Mouse (Mus musculus) left cerebral cortex, postnatal 10 days (tissue): ENCODE results near the gene Gtf2ird2. TPM values are rescaled to one million over a fixed set of nuclear protein-coding genes. Genes with fewer than 3 reads are reported as not detected.

ENCODE experiments used
- DNase-seq, 2 experiments: peaks; one replicate each; pipeline ENCODE4 v3.0.0; 2021 to 2022; ENCODE audit warnings: low spot score in 2 of 2, mixed read lengths in 1 of 2; ENCODE audit errors: extremely low spot score in 1 of 2
- intact Hi-C: fragments of 180-260 bp; cut with DNase I; formaldehyde crosslinking; loops from one replicate; pipeline ENCODE4 v1.15.1; 2025
- total RNA-seq, 2 experiments: library from RNA; stranded (reverse); gene quantifications; 2 replicates each; pipeline ENCODE4 v1.2.3; 2021

The Gtf2ird2 gene
- total RNA-seq, 2 experiments from 2014 or later: 14.1 to 16.5 TPM

- no peak for DNase-seq
- intact Hi-C loops: no loop called here
Measured at GRCm38 (mm10) chr5:134178536-134178935, 5.3 kb upstream of the Gtf2ird2 start.

GRCm38 (mm10) chr5:134179871-134180270 lies 3.9 kb upstream of the Gtf2ird2 start:
- intact Hi-C loops: loop anchor here (2.0 kb wide), 2 partner anchors 161 to 307 kb away; no protein-coding TSS in a partner anchor
- DNase-seq: peak; percentile 77 to 84

GRCm38 (mm10) chr5:134182172-134182571 lies 1.6 kb upstream of the Gtf2ird2 start:
- intact Hi-C loops: no loop called here

GRCm38 (mm10) chr5:134182735-134183134 lies 1.1 kb upstream of the Gtf2ird2 start:
- intact Hi-C loops: no loop called here
- no peak for DNase-seq

More at GRCm38 (mm10) chr5:134182172-134182571, 1.6 kb upstream of the Gtf2ird2 start:
- DNase-seq: no peak

- DNase-seq: no peak
- intact Hi-C loops: no loop called here
Measured at GRCm38 (mm10) chr5:134183162-134183561, 657 bp upstream of the Gtf2ird2 start.

GRCm38 (mm10) chr5:134186059-134186458 lies 2.2 kb downstream of the Gtf2ird2 start:
- intact Hi-C loops: loop anchor here (5.0 kb wide), 1 partner anchor 46 kb away; no protein-coding TSS in a partner anchor
- no peak for DNase-seq

GRCm38 (mm10) chr5:134186961-134187731 lies 3.3 kb downstream of the Gtf2ird2 start:
- peak in 1 of 2 experiments; percentile 55 for DNase-seq
- intact Hi-C loops: loop anchor here (5.0 kb wide), 1 partner anchor 45 kb away; no protein-coding TSS in a partner anchor

- intact Hi-C loops: loop anchor here (5.0 kb wide), 1 partner anchor 44 kb away; no protein-coding TSS in a partner anchor
- DNase-seq: no peak
Measured at GRCm38 (mm10) chr5:134188571-134188970, 4.8 kb downstream of the Gtf2ird2 start.

- DNase-seq: no peak
- intact Hi-C loops: no loop called here
Measured at GRCm38 (mm10) chr5:134193664-134194063, 9.8 kb downstream of the Gtf2ird2 start.

GRCm38 (mm10) chr5:134206721-134207120 lies 22.9 kb downstream of the Gtf2ird2 start:
- intact Hi-C loops: no loop called here
- no peak for DNase-seq

- peak in 1 of 2 experiments; percentile 40 for DNase-seq
- intact Hi-C loops: no loop called here
Measured at GRCm38 (mm10) chr5:134209931-134210554, 26.2 kb downstream of the Gtf2ird2 start.

- intact Hi-C loops: no loop called here
- DNase-seq: no peak
Measured at GRCm38 (mm10) chr5:134214021-134214806, 30.4 kb downstream of the Gtf2ird2 start.

- intact Hi-C loops: no loop called here
- no peak for DNase-seq
Measured at GRCm38 (mm10) chr5:134217900-134218299, 34.1 kb downstream of the Gtf2ird2 start.

GRCm38 (mm10) chr5:134221278-134221677 lies 37.5 kb downstream of the Gtf2ird2 start:
- DNase-seq: no peak
- intact Hi-C loops: no loop called here

GRCm38 (mm10) chr5:134221708-134222150 lies 37.9 kb downstream of the Gtf2ird2 start:
- peak in 1 of 2 experiments; percentile 23 for DNase-seq
- intact Hi-C loops: no loop called here

- intact Hi-C loops: no loop called here
- peak in 1 of 2 experiments; percentile 51 for DNase-seq
Measured at GRCm38 (mm10) chr5:134225110-134225901, 41.5 kb downstream of the Gtf2ird2 start.

GRCm38 (mm10) chr5:134226946-134227345 lies 43.1 kb downstream of the Gtf2ird2 start:
- intact Hi-C loops: no loop called here
- DNase-seq: peak in 1 of 2 experiments; percentile 18

GRCm38 (mm10) chr5:134227574-134228248 lies 43.9 kb downstream of the Gtf2ird2 start:
- peak in 1 of 2 experiments; percentile 37 for DNase-seq
- intact Hi-C loops: no loop called here
